Mouse (Mus musculus) heart, postnatal 14 days (tissue): ENCODE data around the gene Rpl3. TPM values are rescaled to one million over a fixed set of nuclear protein-coding genes. Genes with fewer than 3 reads are reported as not detected.

Source experiments
- DNase-seq, 2 experiments: peaks; one replicate each; pipeline ENCODE4 v3.0.0; 2021 to 2022
- intact Hi-C: fragments of 180-260 bp; cut with DNase I; formaldehyde crosslinking; loops from one replicate; pipeline ENCODE4 v1.15.1; 2025
- total RNA-seq, 2 experiments: library from RNA; stranded (reverse); gene quantifications; 2 replicates each; pipeline ENCODE4 v1.2.3; 2021

Gene Rpl3
- total RNA-seq, 2 experiments from 2014 or later: 278 to 293 TPM

DNA sequence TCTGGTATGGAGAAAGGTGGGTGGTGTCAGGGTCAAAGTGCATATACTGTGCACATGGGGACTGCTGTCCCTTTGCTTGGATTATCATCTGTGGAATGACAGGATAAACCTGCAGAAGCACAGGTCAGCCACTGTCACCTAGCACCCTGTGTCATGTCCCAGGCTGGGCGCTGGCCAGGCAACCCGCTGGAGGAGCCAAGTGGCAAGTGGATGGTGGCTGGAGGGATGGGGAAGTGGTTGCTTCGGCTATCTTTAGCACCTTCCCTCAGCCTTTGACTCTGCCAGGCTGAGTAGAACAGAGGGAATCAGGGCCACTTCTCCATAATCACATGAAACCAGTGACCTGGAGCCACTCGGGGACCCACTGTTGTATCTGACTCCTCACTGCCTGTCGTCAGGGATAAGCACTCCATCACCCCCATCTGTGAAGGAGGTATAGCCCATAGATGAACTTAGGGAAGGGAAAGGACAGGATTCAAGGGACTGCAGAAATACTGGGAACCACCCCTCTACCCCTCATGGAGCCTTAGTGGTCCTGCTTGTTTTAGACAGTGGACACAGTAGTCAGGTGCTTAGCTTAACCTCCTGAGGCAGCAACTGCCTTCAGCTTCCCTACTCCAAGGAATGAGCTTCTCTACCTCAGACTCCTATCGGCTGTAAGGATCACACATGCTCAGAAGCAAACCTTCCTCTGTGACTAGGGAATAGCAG, 16.9 kb downstream of the Rpl3 start:
- intact Hi-C loops: loop anchor here (2.0 to 5.0 kb wide), 2 partner anchors 24 to 323 kb away; no protein-coding TSS in a partner anchor
- peak; percentile 67 to 79 for DNase-seq

DNA sequence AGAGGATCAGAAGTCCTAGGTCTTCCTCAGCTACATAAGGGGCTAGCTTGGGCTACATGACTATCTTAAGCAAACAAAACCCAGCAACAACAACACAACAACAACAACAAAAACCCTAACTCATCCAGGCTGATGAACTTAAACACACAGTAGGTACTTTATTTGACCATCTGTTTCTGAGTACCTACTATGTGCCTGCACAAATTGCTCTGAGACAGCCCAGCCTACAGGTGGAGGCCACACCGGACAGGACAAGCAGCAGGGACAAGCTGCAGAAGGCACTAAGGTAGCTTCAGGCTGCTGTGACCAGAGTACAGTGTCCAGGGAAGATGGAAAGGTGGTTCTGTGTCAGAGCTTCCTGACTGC, 18.4 kb downstream of the Rpl3 start:
- no peak for DNase-seq
- intact Hi-C loops: loop anchor here (2.0 kb wide), 1 partner anchor 60 kb away; no protein-coding TSS in a partner anchor

DNA sequence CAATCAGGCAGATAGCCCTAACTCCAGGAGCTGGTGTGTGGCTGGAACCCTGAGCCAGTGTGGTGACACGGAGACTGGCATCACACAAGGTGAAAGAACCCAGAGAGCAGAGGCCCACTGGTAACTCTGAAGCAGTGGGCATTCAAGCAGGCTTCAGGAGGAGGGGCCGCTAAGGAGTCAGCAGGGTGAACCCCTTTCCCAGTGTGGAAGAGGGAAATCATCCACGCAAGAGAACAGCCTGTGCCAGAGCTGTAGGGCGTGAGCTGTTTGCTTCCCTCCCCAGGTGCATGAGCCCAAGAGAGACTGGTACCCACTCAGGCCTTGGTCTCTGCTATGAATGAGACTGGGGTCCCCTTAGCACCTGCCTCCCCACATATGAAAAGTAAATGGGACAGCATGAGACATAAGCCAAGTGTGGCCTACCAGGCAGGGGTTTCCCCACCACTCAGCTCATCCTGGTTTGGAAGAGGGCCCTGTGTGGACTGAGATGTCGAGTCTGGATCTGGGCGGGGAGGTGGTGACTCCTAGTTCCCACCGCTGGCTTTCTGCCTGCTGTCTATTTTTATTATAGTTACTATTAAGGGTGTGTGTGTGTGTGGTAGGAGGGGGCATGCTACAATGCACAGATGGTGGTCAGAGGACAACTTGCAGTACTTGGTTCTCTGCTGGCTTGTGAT, 19.0 kb downstream of the Rpl3 start:
- intact Hi-C loops: loop anchor here (2.0 kb wide), 1 partner anchor 60 kb away; no protein-coding TSS in a partner anchor
- no peak for DNase-seq

DNA sequence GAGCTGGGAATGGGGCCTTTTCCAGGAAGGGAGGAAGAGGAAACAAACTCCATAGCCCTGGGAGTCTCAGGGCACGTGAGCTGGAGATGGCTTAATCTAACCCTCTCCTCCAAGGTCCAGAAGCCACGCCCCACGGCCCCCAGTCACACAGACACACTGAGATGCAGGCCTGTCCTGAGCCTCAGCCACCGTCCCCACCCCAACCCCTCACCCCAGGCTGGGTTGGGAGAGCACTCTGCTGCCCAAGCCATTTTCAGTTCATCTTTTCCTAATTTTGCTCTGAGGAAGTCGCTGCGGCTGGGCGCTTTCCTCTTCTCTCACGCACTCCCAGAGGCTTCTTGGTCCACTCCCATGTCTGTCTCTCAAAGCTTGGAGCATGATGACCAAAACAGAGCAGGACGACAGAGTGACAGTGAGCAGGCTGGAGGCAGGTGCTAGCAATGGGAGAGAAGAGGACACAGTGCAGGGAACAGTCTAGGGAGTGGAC, 19.7 kb downstream of the Rpl3 start:
- intact Hi-C loops: loop anchor here (2.0 kb wide), 1 partner anchor 59 kb away; no protein-coding TSS in a partner anchor
- DNase-seq: peak in 1 of 2 experiments; percentile 61

DNA sequence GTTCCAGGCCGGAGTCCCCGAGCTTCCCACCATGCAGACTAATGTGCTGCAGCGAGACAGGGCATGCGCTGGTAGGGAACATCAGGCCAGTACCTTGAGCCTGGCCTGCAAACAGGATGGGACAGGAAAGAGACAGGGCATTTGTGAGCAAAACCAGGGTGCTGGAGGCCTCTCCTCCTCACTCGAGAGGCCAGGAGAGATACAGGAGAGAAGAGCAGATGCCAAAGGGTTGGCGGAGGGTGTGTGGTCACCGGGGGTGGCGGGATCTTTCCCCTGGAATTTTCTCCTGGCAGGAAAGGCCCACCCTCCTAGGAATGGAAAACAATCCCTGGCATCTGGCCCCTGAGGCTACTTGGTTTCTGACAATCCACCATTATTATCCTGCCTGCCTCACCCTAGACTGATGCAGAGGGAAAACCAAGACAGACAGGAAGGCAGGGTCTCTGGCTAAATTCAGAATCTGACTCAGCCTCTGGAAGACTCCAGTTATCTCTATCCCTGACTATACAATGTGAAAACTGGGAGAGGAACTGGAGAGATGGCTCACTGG, 21.5 kb downstream of the Rpl3 start:
- intact Hi-C loops: no loop called here
- no peak for DNase-seq

DNA sequence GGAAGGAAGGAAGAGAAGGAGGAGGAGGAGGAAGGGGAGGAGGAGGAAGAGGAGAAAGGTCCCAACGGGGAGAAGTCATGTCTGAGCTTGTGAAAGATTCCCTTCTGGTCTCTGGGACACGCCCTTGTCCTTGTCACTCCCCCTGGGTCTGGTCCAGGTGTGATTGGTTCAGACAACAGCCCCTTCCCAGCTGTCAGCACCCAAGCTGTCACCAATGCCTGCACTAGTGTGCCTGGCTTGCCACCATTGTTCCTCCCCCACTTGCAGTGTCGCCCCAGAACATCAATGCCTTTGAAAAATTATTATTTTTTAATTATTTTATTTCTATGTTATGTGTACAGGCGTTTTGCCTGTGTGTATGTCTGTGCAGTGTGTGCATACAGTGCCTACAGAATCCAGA, 22.5 kb downstream of the Rpl3 start:
- intact Hi-C loops: no loop called here
- no peak for DNase-seq

DNA sequence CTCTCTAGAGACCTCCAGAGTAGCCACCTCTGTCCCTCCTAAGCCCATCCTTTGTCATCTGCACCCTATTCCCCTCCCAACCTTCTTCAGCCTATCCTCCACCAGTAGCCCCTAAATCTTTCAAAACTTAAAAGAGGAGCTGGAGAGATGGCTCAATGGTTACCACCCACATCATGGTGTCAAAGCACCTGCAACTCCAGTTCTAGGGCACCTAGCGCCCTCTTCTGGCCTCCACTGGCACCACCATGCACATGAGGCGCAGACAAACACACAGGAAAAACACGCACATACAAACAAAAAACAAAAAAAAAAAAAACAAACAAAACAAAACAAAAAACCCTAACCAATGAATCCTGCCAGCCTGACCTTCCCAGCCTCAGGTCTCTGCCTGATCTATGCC, 25.1 kb downstream of the Rpl3 start:
- DNase-seq: no peak
- intact Hi-C loops: no loop called here

DNA sequence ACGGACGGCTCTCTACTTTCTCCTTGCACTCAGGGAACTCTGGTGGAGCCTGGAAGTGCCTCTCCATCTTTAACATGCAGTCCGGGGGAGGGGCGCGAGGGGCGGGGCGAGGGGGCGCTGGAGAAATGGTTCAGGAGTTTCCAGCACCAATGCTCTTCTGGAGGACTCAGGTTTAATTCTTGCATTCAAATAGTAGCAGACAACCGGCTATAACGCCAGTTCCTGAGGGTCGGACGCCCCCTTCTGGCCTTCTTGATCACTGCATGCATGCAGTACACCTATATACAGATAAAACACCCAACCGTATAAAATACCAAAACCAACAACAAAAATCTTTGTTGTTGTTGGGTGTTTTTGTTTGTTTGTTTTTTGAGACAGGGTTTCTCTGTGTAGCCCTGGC, 26.3 kb downstream of the Rpl3 start:
- intact Hi-C loops: no loop called here
- no peak for DNase-seq

DNA sequence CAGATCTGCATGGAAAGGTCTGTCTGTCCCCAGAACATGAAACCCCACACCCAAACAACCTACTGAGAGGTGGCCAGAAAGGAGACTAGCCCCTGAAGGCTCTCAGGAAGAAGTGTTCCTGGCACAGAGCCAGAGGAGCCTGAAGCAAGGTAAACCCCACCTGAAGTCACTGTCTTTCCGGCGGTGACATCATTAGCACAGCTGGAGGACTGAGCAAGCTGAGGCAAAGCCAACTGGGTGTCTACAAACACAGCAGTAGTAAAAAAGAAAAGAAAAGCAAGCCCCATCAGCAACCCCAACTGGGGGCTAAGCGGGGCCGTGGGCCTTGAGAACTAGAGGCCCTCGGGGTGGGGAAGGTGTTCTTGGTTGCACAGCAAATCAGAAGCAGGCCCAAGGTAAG, 26.7 kb downstream of the Rpl3 start:
- intact Hi-C loops: no loop called here
- no peak for DNase-seq

DNA sequence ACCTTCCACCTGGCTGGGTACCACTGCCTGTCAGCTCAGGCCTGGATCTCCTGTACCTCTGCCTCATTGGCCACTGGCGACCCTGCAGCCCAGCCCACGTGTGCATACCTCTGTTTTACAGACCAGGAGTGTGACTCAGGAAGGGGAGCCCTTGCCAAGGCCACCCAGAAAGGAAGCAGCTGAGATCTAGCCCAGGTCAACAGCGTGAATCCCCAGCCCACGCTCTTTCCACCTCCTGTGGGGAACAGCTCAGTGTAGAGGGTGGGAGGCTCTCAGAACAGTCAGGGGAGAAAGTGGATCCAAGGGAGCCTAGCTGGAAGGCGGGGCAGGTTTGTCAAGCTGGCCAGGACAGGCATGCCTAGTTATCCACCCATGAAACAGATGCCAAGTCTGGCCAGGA, 28.8 kb downstream of the Rpl3 start:
- intact Hi-C loops: no loop called here
- DNase-seq: no peak

DNA sequence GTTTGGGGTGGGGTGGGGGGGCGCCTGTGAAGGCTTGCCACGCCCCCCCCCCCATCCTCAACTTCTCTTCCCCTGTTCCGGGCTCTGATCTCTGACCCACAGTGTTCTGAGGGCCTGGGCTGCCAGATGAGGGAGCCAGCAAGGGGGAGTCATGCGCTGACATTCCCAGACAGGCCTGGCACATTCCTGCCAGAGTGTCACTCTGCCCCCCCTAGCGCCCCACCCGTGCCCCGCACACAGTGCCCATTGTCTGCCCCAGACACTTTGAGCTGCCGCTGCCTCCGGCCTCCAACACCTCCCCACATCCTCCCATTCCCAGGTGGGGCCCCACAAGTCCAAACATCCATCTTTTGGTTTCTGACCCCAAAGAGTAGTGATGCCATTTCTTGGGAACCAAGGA, 29.3 kb downstream of the Rpl3 start:
- intact Hi-C loops: no loop called here
- no peak for DNase-seq

DNA sequence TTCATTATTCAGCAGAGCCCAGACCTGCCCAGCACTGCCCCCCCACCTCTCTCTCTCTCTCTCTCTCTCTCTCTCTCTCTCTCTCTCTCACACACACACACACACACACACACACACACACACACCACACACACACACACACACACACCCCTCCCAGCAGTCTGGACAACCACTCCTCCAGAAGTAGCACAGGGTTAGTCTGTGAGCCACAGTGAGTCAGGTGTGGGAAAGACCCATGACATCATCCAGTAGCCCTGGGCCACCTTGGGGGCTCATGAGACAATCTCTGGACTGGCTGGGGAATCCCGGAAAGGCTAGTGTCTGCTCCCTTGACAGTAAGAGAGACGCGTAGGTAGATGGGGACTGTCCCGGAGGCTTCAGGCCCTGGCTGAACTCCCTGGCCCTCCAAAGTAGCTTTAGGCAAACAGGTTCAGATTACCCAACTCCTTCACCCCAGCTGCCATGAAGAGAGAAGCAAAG, 30.6 kb downstream of the Rpl3 start:
- intact Hi-C loops: no loop called here
- no peak for DNase-seq

DNA sequence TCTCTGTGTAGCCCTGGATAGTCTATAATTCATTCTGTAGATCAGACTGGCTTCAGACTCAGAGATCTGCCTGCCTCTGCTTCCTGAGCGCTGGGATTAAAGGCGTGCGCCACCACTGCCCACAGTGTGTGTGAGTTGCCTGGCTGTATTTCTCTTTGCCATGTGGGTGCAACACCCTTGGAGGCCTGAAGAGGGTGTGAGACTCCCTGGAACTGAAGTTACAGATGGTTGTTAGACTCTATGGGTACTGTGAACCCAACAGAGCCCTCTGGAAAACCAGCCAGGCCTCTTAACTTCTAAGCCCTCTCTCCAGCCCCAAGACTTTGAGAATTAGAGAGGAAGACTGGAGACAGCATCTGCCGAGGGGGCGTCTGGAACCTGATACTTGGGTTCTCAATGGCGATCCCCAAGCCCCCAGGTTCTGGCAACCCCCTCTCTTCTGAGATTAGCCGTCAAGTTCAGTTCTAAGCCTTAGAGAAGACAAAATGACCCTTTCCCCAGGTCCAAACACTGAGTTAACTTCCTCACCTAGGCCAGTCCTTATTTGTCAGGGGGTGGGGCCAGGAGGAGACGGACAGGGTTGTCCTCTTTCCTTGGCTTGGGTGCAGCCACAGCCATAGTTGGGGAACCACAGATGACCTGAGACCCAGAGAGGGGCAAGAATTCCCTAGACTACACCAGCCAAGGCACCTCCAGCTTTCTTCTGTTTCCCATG, 31.2 kb downstream of the Rpl3 start:
- intact Hi-C loops: no loop called here
- DNase-seq: no peak

DNA sequence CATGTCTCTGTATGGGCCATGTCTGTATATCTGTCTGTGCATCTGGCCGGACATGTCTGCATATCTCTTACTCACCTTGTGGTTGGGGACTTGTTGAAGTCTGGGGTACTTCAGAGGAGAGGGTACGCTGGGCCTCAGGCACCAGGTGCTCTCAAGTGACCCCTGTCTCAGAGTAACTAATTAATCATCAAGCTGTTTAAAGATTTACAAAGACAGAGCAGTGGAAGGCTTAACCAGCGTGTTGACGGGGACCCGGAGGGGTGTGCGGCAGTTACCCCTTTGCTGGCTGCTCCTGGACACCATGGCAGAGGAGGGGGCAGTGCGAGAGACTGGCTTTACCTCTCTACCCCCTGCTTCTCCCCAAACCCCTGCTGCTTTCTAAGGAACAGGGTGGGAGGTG, 32.1 kb downstream of the Rpl3 start:
- DNase-seq: no peak
- intact Hi-C loops: no loop called here

DNA sequence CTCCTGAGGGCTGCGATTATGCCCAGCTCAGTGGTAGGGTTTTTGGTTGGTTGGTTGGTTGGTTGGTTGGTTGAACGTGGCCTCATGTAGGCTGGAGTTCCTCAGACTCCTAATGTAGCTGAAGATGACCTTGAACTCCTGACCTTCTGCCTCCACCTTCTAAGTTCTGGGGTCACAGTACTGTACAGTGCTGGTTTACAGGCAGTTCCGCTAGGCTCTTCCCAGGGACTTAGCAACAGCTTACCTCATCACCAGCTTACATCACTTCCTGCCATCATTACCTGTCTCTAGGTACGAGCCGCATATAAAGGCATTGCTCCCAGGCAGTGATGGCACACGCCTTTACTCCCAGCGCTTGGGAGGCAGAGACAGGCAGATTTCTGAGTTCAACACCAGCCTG, 33.5 kb downstream of the Rpl3 start:
- intact Hi-C loops: no loop called here
- DNase-seq: no peak

DNA sequence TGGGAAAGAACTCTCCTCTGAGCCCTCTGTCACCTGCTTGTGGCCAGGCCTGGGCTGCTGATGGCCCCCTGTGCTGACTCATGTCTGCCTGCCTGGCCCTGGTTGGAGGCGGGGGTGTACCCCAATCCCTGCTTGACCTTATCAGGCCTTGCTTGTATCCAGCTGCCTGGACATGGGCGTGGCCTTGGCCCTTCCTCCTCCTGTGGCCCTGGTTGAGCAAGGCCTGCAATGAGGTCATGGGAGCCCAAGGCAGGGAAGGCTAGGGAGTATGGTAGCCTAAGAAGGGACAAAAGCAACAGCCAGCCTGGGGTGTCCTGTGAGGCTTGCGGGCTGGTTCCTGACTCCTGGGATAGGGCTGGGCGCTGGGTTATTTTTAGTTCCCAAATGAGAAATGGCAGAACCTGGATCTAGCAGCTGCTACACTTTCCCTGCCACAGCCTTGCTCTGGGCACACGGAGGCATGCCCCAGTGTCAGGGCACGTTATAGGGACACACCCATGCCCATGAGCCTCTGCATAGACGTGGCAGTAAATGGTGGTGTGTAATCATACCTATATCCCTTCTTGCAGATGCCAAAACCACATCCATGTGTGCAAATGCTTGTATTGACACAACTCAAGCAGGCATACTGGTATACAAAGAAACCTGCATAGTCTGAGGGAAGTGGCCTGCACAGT, 37.5 kb downstream of the Rpl3 start:
- DNase-seq: peak; percentile 68 to 72

DNA sequence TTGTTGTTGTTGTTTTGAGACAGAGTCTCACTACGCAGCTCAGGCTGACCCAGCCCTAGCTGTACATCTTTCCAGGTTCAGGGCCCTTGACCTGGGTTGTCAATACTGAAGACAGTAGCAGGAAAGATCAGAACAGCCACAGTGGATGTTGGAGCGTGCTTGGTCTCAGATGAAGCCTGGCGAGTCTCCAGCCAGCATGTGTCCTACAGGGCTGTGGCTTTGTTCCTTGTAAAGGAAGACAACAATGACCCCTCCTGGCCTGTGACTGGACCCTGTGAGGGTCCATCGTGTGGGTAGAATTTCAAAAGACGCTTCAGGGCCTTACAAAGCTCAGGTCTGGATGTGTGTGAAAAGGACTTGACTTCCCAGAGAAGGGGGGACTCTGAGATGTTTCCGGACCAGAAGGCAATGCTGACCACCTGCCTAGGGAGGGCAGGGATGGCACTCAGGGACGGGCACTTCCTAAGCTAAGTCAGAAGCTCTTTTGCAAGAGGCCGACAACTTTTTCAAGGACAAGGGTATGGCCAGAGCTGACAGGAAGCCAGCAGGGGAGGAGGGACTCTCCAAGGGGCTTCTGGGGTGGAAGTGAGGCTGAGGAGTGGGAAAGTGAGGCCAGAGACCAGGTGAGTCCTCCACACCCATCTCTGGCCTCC, 38.2 kb downstream of the Rpl3 start:
- intact Hi-C loops: no loop called here
- DNase-seq: peak; percentile 63

More for the DNA sequence above, 37.5 kb downstream of the Rpl3 start:
- intact Hi-C loops: no loop called here

DNA sequence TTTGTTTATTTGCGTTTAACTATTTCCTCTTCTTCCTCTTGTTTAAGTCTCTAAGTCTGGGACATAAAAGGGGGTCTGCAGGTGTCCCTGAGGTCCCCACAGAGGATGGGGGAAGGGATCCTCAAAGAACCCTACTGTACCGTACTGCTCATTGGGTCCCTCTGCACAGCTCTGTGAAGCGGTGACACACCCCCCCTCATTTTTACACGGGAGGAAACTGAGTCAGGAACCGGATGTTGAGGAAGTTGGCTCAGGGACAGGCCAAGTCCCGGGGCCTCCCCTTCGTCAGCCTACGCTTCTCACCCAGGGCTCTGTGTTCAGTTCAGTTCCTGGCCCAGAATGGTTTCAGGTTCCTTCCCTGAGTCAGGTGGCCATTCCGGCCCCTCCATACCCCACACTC, 39.9 kb downstream of the Rpl3 start:
- intact Hi-C loops: loop anchor here (2.0 kb wide), 2 partner anchors 23 to 47 kb away; no protein-coding TSS in a partner anchor
- DNase-seq: no peak

DNA sequence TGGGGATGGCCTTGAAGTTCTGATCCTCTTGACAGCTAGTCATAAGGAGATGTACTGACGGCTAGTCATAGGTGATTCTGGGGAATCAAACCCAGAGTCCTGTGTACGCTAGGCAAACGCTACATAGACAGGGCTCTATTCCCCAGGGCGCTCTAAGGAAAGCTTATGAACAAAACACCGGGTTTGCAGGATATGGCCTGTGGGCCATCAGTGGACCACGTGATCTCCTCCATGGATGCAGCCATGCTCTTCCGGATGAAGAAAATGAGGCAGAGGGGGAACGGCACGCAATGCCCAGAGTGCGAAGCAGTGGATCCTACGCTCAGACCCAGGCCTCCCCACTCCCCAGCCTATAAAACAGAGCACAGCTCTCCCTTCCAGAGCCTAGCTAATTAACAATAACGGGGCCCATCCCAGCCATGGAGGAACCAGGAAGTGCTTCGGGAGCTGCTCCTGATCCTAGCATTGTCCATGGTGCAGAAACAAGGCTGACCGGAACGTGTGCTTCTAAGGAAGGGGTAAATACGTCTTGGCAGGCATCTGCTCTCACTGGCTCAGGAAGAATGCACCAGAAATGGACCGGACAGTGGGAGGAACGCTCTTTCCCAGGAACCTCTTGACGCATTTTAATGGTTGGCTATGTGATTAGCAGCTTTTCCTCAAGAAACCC, 40.4 kb downstream of the Rpl3 start:
- intact Hi-C loops: loop anchor here (2.0 kb wide), 2 partner anchors 24 to 46 kb away; no protein-coding TSS in a partner anchor
- no peak for DNase-seq
